Comparison of ENCODE assay signal across 8 mouse cellular contexts in the genomic region with DNA sequence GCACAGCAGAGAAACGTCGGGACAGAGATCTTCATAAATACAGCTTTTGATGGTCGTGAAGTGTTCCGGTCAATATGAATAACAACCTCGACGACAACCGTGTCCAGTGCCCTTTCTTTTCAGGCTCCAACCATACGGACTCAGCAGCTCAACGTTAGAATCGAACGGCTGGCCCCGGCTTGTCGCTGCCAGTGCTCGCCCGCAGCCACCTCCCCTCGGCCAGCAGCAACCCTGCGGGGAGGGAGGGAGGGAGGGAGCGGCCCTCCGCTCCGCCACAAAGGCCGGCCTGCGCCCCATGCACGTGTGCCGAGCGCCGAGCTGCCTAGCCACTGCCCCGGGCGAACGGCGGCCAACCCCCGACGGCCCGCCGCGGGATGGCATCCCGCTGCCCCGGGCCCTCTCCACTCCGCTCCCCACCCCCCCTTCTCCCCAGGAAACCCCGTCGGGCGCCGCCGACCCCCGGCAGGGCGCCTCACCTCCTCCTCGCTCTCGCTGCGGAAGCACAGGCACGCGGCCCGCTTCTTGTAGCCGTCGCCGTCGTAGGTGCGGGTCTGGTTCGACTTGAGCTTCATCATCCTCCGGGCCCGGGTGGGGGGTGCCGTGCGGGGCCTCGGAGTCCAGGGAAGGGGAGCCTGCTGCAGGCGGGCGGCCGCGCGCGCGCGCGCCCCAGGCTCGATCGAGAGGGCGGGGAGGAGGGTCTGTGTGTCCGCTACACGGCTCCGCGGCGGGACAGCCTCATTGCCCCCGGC. TPM values are rescaled to one million over a fixed set of nuclear protein-coding genes. Genes with fewer than 3 reads are reported as not detected.
DNase-seq lines count a peak whose midpoint lies in the region; ATAC-seq and TF ChIP-seq lines count a peak whose summit lies in the region.

No protein-coding gene starts in this region.

- H3K27me3 ChIP-seq in megakaryocyte, embryonic 14.5 days (replicated peaks): no peaks in the 10 kb centered on the region

- H3K9ac ChIP-seq in ES-E14 (ENCODE audit: insufficient read depth, low read depth, low read length, poor library complexity, severe bottlenecking): peak overlapping the region; percentile 94

- peaks cover 6 to 13% of the 10 kb centered on the region in 2 experiments for H3K4me1 ChIP-seq in ES-E14 (ENCODE audit: control insufficient read depth in 2 of 2, insufficient read depth in 2 of 2, low read length in 2 of 2, poor library complexity in 1 of 2)
- H3K4me1 ChIP-seq in megakaryocyte, embryonic 14.5 days: peaks cover 74% of the 10 kb centered on the region

- peak overlapping the region; percentile 68 for H3K27ac ChIP-seq in ES-E14 (ENCODE audit: insufficient read depth, low read depth, low read length, poor library complexity, severe bottlenecking)

- DNase-seq in 3T3-L1 (ENCODE audit: low read depth, low spot score) (peak; percentile 61), ES-E14 (ENCODE audit: low read depth, low spot score) (no peak)
- peak; percentile 54 for DNase-seq in kidney, postnatal 14 days
- DNase-seq in spleen, postnatal 10 days (ENCODE audit: low spot score in 2 of 2): peak; percentile 66 to 76
- DNase-seq in left cerebral cortex, adult 11 months (ENCODE audit: low spot score): no peak

- H3K9me3 ChIP-seq in ES-E14 (ENCODE audit: control insufficient read depth, insufficient read depth, low read depth, low read length): no peaks in the 10 kb centered on the region
- H3K9me3 ChIP-seq in megakaryocyte, embryonic 14.5 days: no peaks in the 10 kb centered on the region

- in situ Hi-C loops in ES-E14 (cut with MboI; ENCODE audit: low sequenced_read_pairs in 2 of 2, unreplicated experiment in 2 of 2): no loop called here

- 0 out of 2 replicates have a peak, but pooled peaks have one; percentile 27 for ATAC-seq in common myeloid progenitor, adult 5-6 weeks (replicated peaks; ENCODE audit: low read depth, poor library complexity, severe bottlenecking)
- ATAC-seq in granulocyte monocyte progenitor cell, adult 5-6 weeks (replicated peaks; ENCODE audit: poor library complexity, severe bottlenecking): peak; percentile 20; the same call in 1 of the 2 replicates

- peaks cover under 1% of the 10 kb centered on the region; the same call in 1 of the 2 replicates for H3K36me3 ChIP-seq in ES-E14 (ENCODE audit: control insufficient read depth, insufficient read depth, low read length, poor library complexity, severe bottlenecking)
- peaks cover 33% of the 10 kb centered on the region for H3K36me3 ChIP-seq in megakaryocyte, embryonic 14.5 days (replicated peaks; ENCODE audit: low read length)

- peak overlapping the region; percentile 64 to 87 for H3K4me3 ChIP-seq in ES-E14 (ENCODE audit: insufficient read depth in 1 of 2, low read depth in 1 of 2, low read length in 2 of 2, poor library complexity in 1 of 2, severe bottlenecking in 1 of 2)
- peak overlapping the region; percentile 98 for H3K4me3 ChIP-seq in megakaryocyte, embryonic 14.5 days (replicated peaks)

TF ChIP-seq in ES-E14, 5 proteins besides CTCF, POLR2A, EP300 and RAD21:
- TF ChIP-seq ZNF384 (IDR thresholded peaks at IDR 0.05; ENCODE audit: low read depth, low read length) (no peak), MAFK (IDR thresholded peaks at IDR 0.05; ENCODE audit: insufficient read depth, low read depth, low read length) (no peak), CHD2 (IDR thresholded peaks at IDR 0.05; ENCODE audit: low read depth, low read length) (no peak), ZC3H11A (IDR thresholded peaks at IDR 0.05; ENCODE audit: borderline replicate concordance, low read depth, low read length) (no peak), HCFC1 (IDR thresholded peaks at IDR 0.05; ENCODE audit: borderline replicate concordance, insufficient read depth, low read length) (no peak)

RNA-seq across cellular contexts. Expression of a gene that starts 0.5 kb away (rescaled TPM):
- total RNA-seq in ES-E14 (2012; rRNA removed): 79.9 and 97.9 TPM in 2 replicates
- 113 TPM in 2 replicates for total RNA-seq in common myeloid progenitor, adult 5-6 weeks (2017)
- 95.3 and 120 TPM in 2 replicates for total RNA-seq in granulocyte monocyte progenitor cell, adult 5-6 weeks (2014; fragmentation: Nextera tagmentation)
- 173 and 194 TPM in 2 replicates for total RNA-seq in granulocyte monocyte progenitor cell, adult 5-6 weeks (2017)
- 157 and 272 TPM in 2 replicates for polyA plus RNA-seq in megakaryocyte, embryonic 14.5 days (2012; ENCODE audit: insufficient read depth, low replicate concordance)

RNA-seq across cellular contexts. Expression of a gene that starts 12.2 kb away (rescaled TPM):
- total RNA-seq in ES-E14 (2012; rRNA removed): not detected in 2 replicates
- total RNA-seq in common myeloid progenitor, adult 5-6 weeks (2017): not detected in 2 replicates
- total RNA-seq in granulocyte monocyte progenitor cell, adult 5-6 weeks (2014; fragmentation: Nextera tagmentation): not detected in 2 replicates
- not detected in 2 replicates for total RNA-seq in granulocyte monocyte progenitor cell, adult 5-6 weeks (2017)
- polyA plus RNA-seq in megakaryocyte, embryonic 14.5 days (2012; ENCODE audit: insufficient read depth, low replicate concordance): not detected in 2 replicates

RNA-seq across cellular contexts. Expression of a gene that starts 13.7 kb away (rescaled TPM):
- total RNA-seq in ES-E14 (2012; rRNA removed): 1,842 and 2,049 TPM in 2 replicates
- total RNA-seq in common myeloid progenitor, adult 5-6 weeks (2017): 2,180 and 2,411 TPM in 2 replicates
- 2,240 and 2,398 TPM in 2 replicates for total RNA-seq in granulocyte monocyte progenitor cell, adult 5-6 weeks (2014; fragmentation: Nextera tagmentation)
- total RNA-seq in granulocyte monocyte progenitor cell, adult 5-6 weeks (2017): 2,059 and 2,173 TPM in 2 replicates
- 1,090 and 3,855 TPM in 2 replicates for polyA plus RNA-seq in megakaryocyte, embryonic 14.5 days (2012; ENCODE audit: insufficient read depth, low replicate concordance)

RNA-seq across cellular contexts. Expression of a gene that starts 32.5 kb away (rescaled TPM):
- 7.9 and 8.8 TPM in 2 replicates for total RNA-seq in ES-E14 (2012; rRNA removed)
- not detected in 2 replicates for total RNA-seq in common myeloid progenitor, adult 5-6 weeks (2017)
- total RNA-seq in granulocyte monocyte progenitor cell, adult 5-6 weeks (2014; fragmentation: Nextera tagmentation): not detected in 2 replicates
- 0.43 TPM in 1 of 2 replicates, not detected in the other for total RNA-seq in granulocyte monocyte progenitor cell, adult 5-6 weeks (2017)
- polyA plus RNA-seq in megakaryocyte, embryonic 14.5 days (2012; ENCODE audit: insufficient read depth, low replicate concordance): 0.36 and 1.00 TPM in 2 replicates

RNA-seq across cellular contexts. Expression of a gene that starts 57.2 kb away (rescaled TPM):
- total RNA-seq in ES-E14 (2012; rRNA removed): 6.8 and 9.2 TPM in 2 replicates
- total RNA-seq in common myeloid progenitor, adult 5-6 weeks (2017): 19.0 and 22.6 TPM in 2 replicates
- 59.2 and 65.2 TPM in 2 replicates for total RNA-seq in granulocyte monocyte progenitor cell, adult 5-6 weeks (2014; fragmentation: Nextera tagmentation)
- total RNA-seq in granulocyte monocyte progenitor cell, adult 5-6 weeks (2017): 34.8 and 42.3 TPM in 2 replicates
- 81.1 and 284 TPM in 2 replicates for polyA plus RNA-seq in megakaryocyte, embryonic 14.5 days (2012; ENCODE audit: insufficient read depth, low replicate concordance)

Comparison
In these comparisons a context has a peak if more than half of its experiments do, and no peak if none do; other contexts are left out.
1. DNase-seq: peak in 3T3-L1 (single experiment), kidney, postnatal 14 days (single experiment) and spleen, postnatal 10 days (2 of 2); none in ES-E14 (single experiment) and left cerebral cortex, adult 11 months (single experiment).